Mouse (Mus musculus) liver, postnatal 0 days (tissue): ENCODE measurements around the gene Prkaca. TPM values are rescaled to one million over a fixed set of nuclear protein-coding genes. Genes with fewer than 3 reads are reported as not detected.

Source experiments
- ATAC-seq: fragments of 200-750 bp; cut with Nextera tagmentation; 2 replicates; pipeline ENCODE4 v1.8.0; 2017; ENCODE audit warnings: mild to moderate bottlenecking, moderate library complexity
- DNase-seq: peaks from one replicate; pipeline ENCODE4 v3.0.0-alpha.2; 2016
- H3K27ac ChIP-seq: fragments of 300-500 bp; sonication (generic); 2 replicates; pipeline ENCODE4 v1.5.1; 2014; ENCODE audit warnings: antibody characterized with exemption, moderate library complexity, mild to moderate bottlenecking, low read depth
- H3K27me3 ChIP-seq: fragments of 300-500 bp; sonication (generic); 2 replicates; pipeline ENCODE4 v1.6.1; 2014; ENCODE audit warnings: low read length, control low read depth, mixed read lengths; ENCODE audit not compliant: insufficient read depth
- H3K36me3 ChIP-seq: fragments of 300-500 bp; sonication (generic); replicated peaks from 2 replicates; pipeline ENCODE4 v1.6.1; 2014; ENCODE audit warnings: mild to moderate bottlenecking, control low read depth, low read length, moderate library complexity, mixed read lengths; ENCODE audit not compliant: insufficient read depth
- H3K4me1 ChIP-seq: fragments of 300-500 bp; sonication (generic); 2 replicates; pipeline ENCODE4 v1.6.1; 2014; ENCODE audit warnings: antibody characterized with exemption, mild to moderate bottlenecking, control low read depth; ENCODE audit not compliant: insufficient read depth
- H3K4me2 ChIP-seq: fragments of 300-500 bp; sonication (generic); 2 replicates; pipeline ENCODE4 v1.6.1; 2014; ENCODE audit warnings: low read depth, mild to moderate bottlenecking, low read length, moderate library complexity, mixed read lengths
- H3K4me3 ChIP-seq: fragments of 300-500 bp; sonication (generic); 2 replicates; pipeline ENCODE4 v1.5.1; 2014; ENCODE audit warnings: low read depth, low read length
- H3K9ac ChIP-seq: fragments of 300-500 bp; sonication (generic); replicated peaks from 2 replicates; pipeline ENCODE4 v1.6.1; 2014; ENCODE audit warnings: mild to moderate bottlenecking, moderate library complexity
- H3K9me3 ChIP-seq: fragments of 300-500 bp; sonication (generic); 2 replicates; pipeline ENCODE4 v1.6.1; 2016; ENCODE audit warnings: mild to moderate bottlenecking, control low read depth, low read length, mixed read lengths
- CTCF ChIP-seq: sonication (generic); IDR thresholded peaks from 2 replicates; pipeline ENCODE4 v1.5.1; 2016; ENCODE audit warnings: antibody characterized with exemption, low read depth
- EP300 ChIP-seq: IDR thresholded peaks from 2 replicates; pipeline ENCODE4 v1.6.1; 2016; ENCODE audit warnings: antibody characterized with exemption, low read depth, mild to moderate bottlenecking
- WGBS: fragments of 180-500 bp; shearing (Covaris S2); extraction: QIAGEN DNeasy Blood & Tissue Kit; methylation state at CpG from one replicate; pipeline ENCODE4 v1.1.7; 2014; ENCODE audit not compliant: insufficient replicate concordance; 5-methylcytosine and 5-hydroxymethylcytosine counted together
- microRNA counts: library from miRNA; unstranded; fragments of <30 nt; microRNA quantifications from one replicate; lab custom pipeline; 2015
- microRNA-seq: library from miRNA; unstranded; fragments of <30 nt; microRNA quantifications from one replicate; pipeline ENCODE4, GENCODE M21; 2016
- polyA plus RNA-seq: library from polyadenylated mRNA; unstranded; fragments of >200 nt; fragmentation: Nextera tagmentation; extraction: Ambion mirVana; gene quantifications from 2 replicates; pipeline ENCODE4 v1.2.1, GENCODE M21; 2015

Gene Prkaca
- polyA plus RNA-seq, 1 experiment from 2014 or later: 28.2 TPM

- Histone ChIP-seq H3K9ac (no peak overlapping the region), H3K4me3 (no peak overlapping the region), H3K27me3 (peaks cover 44% of the 10 kb centered on the region), H3K36me3 (no peaks in the 10 kb centered on the region), H3K9me3 (no peaks in the 10 kb centered on the region), H3K4me1 (peaks cover 3% of the 10 kb centered on the region; the same call in 1 of the 2 replicates), H3K4me2 (no peak overlapping the region), H3K27ac (no peak overlapping the region)
- DNase-seq (no peak), ATAC-seq (no peak)
- TF ChIP-seq CTCF (peak; percentile 15; the same call in 1 of the 2 replicates), EP300 (no peak)
- WGBS: 21% methylated on average over 7 of the region's 7 CpGs
Measured at GRCm38 (mm10) chr8:84044103-84044502, 71.3 kb downstream of the Prkaca start.

- WGBS: 25% methylated on average over 9 of the region's 9 CpGs
Measured at GRCm38 (mm10) chr8:84044900-84045299, 72.1 kb downstream of the Prkaca start, which contains the start of gene Rln3. Gene Rln3 (minus strand): TSS chr8:84045000.

More at GRCm38 (mm10) chr8:84044900-84045299, 72.1 kb downstream of the Prkaca start, which contains the start of gene Rln3:
- no peaks in the 10 kb centered on the region for H3K36me3 ChIP-seq
- peaks cover 3% of the 10 kb centered on the region; the same call in 1 of the 2 replicates for H3K4me1 ChIP-seq
- no peak within 1 kb of the TSS for H3K9ac ChIP-seq
- DNase-seq (no peak), ATAC-seq (no peak)
- H3K27ac ChIP-seq: no peak within 1 kb of the TSS
- H3K9me3 ChIP-seq: no peaks in the 10 kb centered on the region
- H3K4me2 ChIP-seq: no peak within 1 kb of the TSS
- H3K27me3 ChIP-seq: peaks cover 44% of the 10 kb centered on the region
- TF ChIP-seq EP300 (no peak), CTCF (no peak)
- no peak within 1 kb of the TSS for H3K4me3 ChIP-seq

MicroRNAs within 50 kb of the gene (microRNA counts, 519-probe panel; counts per million panel counts)
- not detected for microRNA mmu-miR-1199 (lab: Ali Mortazavi, UCI)

Small RNAs within 50 kb of the gene (microRNA-seq; reads per million reads assigned to microRNA genes)
- not detected for gene Gm44330
- gene Gm44450: not detected
- not detected for gene Mir1199
- gene Mir8111: 2.4 reads per million

Other genes with a start within 250 kb of the Prkaca start
- 14.5 and 15.7 TPM in 2 replicates for gene Adgre5, start 231.7 kb upstream of the Prkaca start, polyA plus RNA-seq
- 0.96 and 1.5 TPM in 2 replicates for gene Adgrl1, start 72.9 kb upstream of the Prkaca start, polyA plus RNA-seq
- 0.14 and 0.29 TPM in 2 replicates for gene Gm10644, start 17.8 kb upstream of the Prkaca start, polyA plus RNA-seq
- 50.6 and 55.4 TPM in 2 replicates for gene Asf1b, start 17.5 kb upstream of the Prkaca start, polyA plus RNA-seq
- 3.5 and 3.8 TPM in 2 replicates for gene Samd1, start 24.7 kb downstream of the Prkaca start, polyA plus RNA-seq
- 0.87 and 0.99 TPM in 2 replicates for gene 1700067K01Rik, start 28.5 kb downstream of the Prkaca start, polyA plus RNA-seq
- gene 2210011C24Rik, start 39.2 kb downstream of the Prkaca start, polyA plus RNA-seq: 0.40 TPM in 1 of 2 replicates, not detected in the other
- 0.04 TPM in 1 of 2 replicates, not detected in the other for gene Palm3, start 48.5 kb downstream of the Prkaca start, polyA plus RNA-seq
- 0.76 and 0.88 TPM in 2 replicates for gene Il27ra, start 69.6 kb downstream of the Prkaca start, polyA plus RNA-seq
- gene Rln3, start 72.0 kb downstream of the Prkaca start, polyA plus RNA-seq: 0.18 TPM in 1 of 2 replicates, not detected in the other
- gene Gm10643, start 92.1 kb downstream of the Prkaca start, polyA plus RNA-seq: 0.36 and 0.41 TPM in 2 replicates
- 1.3 and 1.5 TPM in 2 replicates for gene Rfx1, start 93.8 kb downstream of the Prkaca start, polyA plus RNA-seq
- 2.3 and 2.8 TPM in 2 replicates for gene Dcaf15, start 131.8 kb downstream of the Prkaca start, polyA plus RNA-seq
- not detected in 2 replicates for gene Podnl1, start 153.0 kb downstream of the Prkaca start, polyA plus RNA-seq
- gene Cc2d1a, start 174.9 kb downstream of the Prkaca start, polyA plus RNA-seq: 4.4 and 4.5 TPM in 2 replicates
- gene 4930432K21Rik, start 175.0 kb downstream of the Prkaca start, polyA plus RNA-seq: 0.24 and 0.29 TPM in 2 replicates
- gene Nanos3, start 212.2 kb downstream of the Prkaca start, polyA plus RNA-seq: 0.34 and 0.79 TPM in 2 replicates